Mouse (Mus musculus): ENCODE measurements around the gene Saysd1.

- TF ChIP-seq CTCF (IDR thresholded peaks at IDR 0.05; ENCODE audit: control insufficient read depth, insufficient read depth, insufficient replicate concordance, low read depth, low read length) (no peak), POLR2A (IDR thresholded peaks at IDR 0.05; ENCODE audit: control insufficient read depth, low read depth, low read length) (no peak)
Measured at GRCm38 (mm10) chr14:20149127-20150080, 11.1 kb upstream of the Saysd1 start.

Measured in testis, adult 2 months (tissue).